Mouse (Mus musculus): ENCODE results near the gene Ap1s3.
A peak's percentile ranks its signal among the peaks of the same experiment; 100 is the strongest.
"Not testable (repeated sequence)": the region's sequence is repeated elsewhere in the genome, so short reads cannot be mapped to it uniquely, and the experiment has no call there.

The Ap1s3 gene

DNA sequence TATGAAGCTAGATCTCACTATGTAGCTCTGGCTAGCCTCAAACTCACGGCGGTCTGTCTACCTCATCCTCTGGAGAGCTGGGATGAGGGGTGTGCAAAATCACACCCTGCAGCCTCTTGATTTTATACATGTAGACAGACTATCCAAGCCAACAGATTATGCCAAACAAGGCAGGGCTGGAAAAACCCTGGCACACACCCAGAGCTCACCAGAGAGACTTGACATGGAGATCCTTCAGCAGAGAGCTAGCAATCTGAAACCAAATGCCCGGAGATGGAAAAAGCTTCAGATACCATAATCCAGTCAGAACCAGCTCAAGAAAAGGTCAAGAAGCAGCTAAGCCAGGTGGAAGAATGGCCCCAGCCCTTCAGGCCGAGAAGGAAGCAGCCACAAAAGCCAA, 6.9 kb downstream of the Ap1s3 start:
- DNase-seq (ENCODE audit: low read depth), result no peak

DNA sequence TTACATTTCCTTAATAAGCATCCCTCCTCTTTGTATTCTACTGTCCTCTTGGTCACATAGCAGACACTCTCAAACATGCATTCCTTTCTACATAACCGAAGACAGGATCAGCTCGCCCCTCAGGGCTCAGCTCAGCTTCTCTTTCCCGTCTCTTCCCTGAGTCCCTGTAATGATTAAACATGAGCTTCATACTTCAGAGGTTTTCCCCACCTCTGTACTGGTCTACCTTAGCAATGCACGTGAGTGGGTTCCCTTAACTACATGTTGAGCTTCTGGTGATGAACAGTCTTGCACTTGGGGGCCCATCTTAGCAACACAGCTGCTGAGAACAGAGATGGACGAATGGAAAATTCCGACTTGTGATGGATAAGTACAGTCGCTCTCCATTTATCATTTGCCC, 12.2 kb downstream of the Ap1s3 start:
- no peak for DNase-seq (ENCODE audit: low read depth)

DNA sequence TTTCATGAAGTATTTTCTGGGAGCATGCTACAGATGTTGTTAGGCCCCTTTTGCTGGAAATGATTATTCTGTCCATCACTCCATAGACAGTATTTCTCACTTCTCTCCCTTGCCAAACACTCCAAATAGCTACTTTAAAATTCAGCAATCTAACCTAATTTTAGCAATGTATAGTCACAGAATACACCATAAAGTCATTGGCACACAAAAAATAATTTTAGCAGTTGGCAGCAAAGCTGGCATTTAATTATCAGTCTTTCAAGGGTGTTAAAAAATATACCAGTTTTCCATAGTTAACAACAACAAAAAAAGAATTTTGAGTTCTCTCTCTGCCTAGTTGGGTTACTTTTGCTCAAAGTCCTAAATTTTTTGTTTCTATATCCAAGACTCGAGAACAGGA, 14.4 kb downstream of the Ap1s3 start:
- no peak for DNase-seq (ENCODE audit: low read depth)

DNA sequence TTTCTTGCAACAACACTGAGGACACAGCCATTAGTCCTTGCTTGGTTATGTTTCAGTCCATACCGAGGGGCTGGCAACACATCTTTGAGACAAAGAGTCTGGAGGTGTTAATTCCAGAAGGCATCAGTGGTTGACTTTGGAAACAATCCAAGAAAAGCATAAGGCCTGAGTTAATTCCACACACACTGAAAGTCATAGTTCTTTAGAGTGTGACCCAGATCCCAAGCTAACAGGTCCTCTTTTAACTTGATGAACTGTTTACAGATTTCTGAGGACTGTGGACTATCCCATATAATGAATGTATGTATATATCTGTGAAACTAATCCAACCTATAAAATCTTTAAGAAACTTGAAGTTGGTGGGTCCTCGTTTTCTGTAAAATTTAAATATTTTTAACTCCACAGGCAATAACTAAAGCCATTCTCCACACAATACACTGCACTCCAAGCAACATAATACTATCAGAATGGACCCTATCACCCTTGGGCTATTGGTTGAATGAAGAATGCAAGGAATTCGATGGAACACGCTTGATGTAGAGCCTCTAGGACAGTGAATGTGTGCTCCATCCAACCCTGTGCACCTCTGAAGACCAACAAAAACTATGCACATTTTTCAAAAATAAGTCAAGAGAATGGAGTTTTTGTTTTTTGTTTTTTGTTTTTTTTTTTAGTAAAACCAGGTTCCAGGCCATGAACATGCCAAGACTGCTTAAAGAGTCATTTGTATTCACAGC, 15.8 kb downstream of the Ap1s3 start:
- no peak for DNase-seq (ENCODE audit: low read depth)

GRCm38 (mm10) chr1:79654948-79655347, 16.8 kb downstream of the Ap1s3 start:
- no peak for DNase-seq (ENCODE audit: low read depth)

DNA sequence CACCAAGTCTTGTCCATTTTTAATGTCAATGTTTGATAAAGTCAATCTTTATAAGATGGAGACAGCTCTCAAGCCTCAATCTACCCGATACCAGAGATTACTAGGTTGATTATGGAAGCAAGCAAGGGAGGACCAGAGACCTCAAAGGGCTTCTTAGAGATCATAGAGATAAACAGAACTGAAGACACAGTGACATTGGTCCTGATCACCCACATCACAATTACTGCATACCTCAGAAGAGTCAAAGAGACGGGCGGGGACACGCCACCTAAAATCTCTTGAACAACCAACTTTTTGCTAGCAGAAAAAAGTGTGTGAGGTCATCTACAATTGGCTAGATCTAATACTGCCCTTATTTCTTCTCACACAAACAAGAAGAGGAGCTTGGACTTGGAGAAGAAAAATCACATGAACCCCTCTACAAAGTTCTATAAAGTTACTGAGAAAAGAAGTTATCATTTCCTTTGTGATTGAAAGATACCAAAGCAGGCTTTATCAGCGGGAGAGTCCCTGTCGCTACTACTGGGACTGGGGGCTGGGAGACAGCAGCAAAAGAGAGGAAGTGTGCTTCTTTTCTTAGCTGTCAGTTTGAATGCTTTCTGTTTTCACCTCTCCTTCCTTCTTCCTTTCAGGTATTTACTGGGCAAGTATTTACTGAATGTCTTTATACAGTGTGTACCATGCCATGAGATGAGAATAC, 28.2 kb downstream of the Ap1s3 start:
- no peak for DNase-seq (ENCODE audit: low read depth)

DNA sequence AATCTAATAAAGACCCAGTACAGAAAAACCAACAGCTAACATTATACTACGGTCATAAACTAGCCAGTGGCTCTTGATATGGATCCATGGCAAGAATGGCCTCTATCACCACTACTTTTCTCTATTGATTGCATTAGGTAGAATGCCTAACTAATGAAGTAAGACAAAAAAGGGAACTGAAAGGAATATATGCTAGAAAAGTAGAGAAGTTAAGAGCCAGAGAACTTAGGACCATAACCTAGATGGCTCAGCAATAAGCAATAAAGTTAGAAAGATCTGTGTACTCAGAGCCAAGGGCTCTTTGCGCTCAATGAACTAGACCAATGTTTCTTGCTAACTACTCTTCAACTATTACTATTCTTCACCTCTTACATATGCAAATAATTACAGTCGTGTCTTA, 29.1 kb downstream of the Ap1s3 start:
- no peak for DNase-seq (ENCODE audit: low read depth)

DNA sequence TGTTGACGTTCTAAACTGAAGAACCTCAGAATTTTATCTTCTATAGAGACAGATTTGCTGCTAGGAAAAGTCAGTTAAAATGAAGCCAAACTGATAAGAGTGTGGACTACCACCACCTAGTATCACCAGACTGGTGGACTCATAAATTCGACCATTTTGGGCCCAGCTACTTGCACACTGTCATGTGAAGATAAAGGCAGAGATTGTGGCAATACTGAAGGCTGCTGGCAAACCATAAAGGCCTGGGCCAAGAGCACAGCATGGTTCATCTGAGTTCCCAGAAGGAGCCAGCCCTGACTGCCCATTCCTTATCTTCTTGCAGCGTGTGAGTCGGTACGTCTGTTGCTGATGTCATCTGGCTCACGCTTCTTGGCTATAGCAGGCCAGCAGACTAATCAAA, 30.4 kb downstream of the Ap1s3 start:
- DNase-seq (ENCODE audit: low read depth), result peak; percentile 18

- DNase-seq (ENCODE audit: low read depth), result no peak
Measured at GRCm38 (mm10) chr1:79640151-79640550, 31.6 kb downstream of the Ap1s3 start.

DNA sequence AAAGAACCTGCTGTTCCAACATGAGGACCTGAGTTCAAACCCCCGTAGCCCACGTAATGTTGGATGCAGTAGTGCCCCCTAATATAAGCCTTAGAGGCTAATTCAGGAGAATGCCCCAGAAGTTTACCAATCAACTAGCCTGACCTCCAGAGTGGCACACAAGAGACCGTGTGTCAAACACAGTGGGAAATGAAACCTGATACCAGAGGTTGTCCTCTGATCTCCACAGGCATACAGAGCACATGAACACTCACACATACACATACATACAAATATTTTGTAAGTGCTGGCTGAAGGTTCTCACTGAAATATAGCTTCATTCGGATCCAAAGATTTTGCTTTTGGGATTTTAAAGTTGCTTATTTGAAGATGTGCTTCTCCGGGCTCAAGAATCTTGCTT, 32.1 kb downstream of the Ap1s3 start:
- DNase-seq (ENCODE audit: low read depth), result no peak

GRCm38 (mm10) chr1:79639107-79639506, 32.7 kb downstream of the Ap1s3 start:
- no peak for DNase-seq (ENCODE audit: low read depth)

- DNase-seq (ENCODE audit: low read depth), result no peak
Measured at GRCm38 (mm10) chr1:79637768-79638167, 34.0 kb downstream of the Ap1s3 start.

DNA sequence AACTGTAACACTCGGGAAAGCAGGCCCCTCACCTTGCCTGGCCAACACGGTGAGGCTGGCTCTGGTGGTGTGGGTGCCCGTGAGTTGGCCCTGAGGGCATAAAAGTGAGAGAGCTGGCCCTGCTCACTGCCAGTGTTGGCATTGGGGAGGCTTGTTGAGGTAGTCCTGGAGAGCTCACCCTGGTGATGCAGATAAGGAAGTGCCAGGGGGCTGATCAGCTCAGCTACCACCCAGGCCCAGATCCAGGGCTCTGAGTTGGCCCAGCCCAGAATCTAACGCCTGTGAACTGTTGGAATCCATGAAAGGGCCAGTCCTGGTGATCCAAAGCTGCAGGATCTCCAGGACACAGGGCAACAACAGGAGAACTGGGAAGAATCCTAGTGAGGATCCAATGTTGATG, 40.3 kb downstream of the Ap1s3 start:
- DNase-seq (ENCODE audit: low read depth), result no peak

- DNase-seq (ENCODE audit: low read depth), result no peak
Measured at GRCm38 (mm10) chr1:79629726-79630125, 42.0 kb downstream of the Ap1s3 start.

DNA sequence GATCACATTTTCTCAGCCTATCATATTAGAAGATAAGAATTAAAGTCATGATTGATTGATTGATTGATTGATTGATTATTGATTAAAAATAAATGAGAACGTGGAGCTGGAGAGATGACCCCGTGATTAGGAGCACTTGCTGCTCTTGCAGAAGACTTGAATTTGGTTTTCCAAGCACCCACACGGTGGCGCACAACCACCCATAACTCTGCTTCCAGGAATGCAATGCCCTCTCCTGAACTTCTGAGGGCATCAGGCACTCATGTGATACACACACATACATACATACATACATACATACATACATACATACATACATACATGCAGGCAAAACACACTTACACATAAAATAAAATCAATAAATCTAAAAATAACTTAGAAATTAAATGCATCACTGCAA, 45.6 kb downstream of the Ap1s3 start:
- DNase-seq (ENCODE audit: low read depth), result no peak

- DNase-seq (ENCODE audit: low read depth), result no peak
Measured at GRCm38 (mm10) chr1:79619434-79619833, 52.3 kb downstream of the Ap1s3 start.

- no peak for DNase-seq (ENCODE audit: low read depth)
Measured at GRCm38 (mm10) chr1:79616492-79616891, 55.3 kb downstream of the Ap1s3 start.

DNA sequence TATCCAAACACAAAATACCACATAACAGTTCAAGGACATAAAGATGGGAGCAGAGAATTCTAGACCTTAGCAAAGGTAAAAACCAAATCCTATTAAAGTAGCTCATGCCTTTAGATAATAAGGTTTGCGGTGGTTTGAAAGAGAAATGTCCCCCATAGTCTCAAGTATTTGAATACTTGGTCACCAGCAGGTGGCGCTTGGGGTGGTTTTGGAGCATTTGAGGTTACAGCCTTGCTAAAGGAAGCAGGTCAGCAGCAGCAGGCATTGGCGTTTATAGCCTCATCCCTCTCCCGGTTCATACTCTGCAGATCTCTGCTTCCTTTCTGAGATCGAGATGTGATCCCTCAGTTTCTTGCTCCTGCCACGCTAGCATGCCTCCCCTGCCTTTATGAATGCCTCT, 57.3 kb downstream of the Ap1s3 start:
- DNase-seq (ENCODE audit: low read depth), result no peak

GRCm38 (mm10) chr1:79611271-79611670, 60.5 kb downstream of the Ap1s3 start:
- not testable (repeated sequence) for DNase-seq (ENCODE audit: low read depth)

- DNase-seq (ENCODE audit: low read depth), result not testable (repeated sequence)
Measured at GRCm38 (mm10) chr1:79608856-79609255, 62.9 kb downstream of the Ap1s3 start.

DNA sequence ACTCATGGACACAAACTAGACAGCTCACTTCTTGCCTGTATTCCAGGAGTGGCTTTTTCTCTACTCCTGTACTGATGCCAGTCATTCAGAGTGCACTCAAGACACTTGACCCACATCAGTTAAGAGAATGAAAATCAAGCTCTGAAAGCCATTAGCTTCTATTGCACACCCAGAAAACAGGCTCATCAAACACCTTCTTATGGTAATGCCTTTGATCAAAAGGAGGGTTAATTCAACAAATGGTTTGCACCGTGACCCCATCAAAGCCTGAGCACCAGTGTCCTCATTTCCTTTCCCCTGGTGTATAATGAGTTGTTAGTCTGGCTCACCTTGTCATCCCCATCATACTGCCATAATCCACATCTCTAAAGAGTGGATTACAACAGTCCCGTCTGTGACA, 69.3 kb downstream of the Ap1s3 start:
- DNase-seq (ENCODE audit: low read depth), result no peak

GRCm38 (mm10) chr1:79598385-79599178, 73.2 kb downstream of the Ap1s3 start:
- DNase-seq (ENCODE audit: low read depth), result no peak

DNA sequence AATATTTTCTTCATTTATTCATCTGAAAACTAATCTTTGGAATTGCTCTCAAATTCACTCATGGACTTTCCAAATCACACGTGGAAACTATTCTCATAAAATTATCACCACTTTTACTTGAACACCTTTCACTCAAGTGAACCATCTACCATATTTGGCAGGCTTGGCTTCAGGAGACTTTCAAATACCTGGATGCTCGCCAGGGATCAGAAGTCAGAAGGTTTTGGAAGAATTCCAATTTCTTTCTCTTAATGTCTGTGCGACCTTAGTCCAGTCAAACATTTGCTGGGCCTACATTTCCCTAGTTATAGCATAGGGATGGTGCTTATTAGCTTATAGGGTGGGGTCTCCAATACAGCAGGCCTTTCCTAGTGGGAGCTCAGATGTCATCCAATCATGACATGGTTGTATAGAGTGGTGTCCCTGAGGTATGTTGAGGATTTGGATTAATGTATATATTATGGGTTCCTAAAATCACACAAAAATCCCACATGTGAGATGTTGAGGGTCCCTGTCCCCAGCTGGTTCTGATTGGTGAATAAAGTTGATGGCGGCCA, 79.0 kb downstream of the Ap1s3 start:
- no peak for DNase-seq (ENCODE audit: low read depth)

Measured in c-Kit-positive CD71-negative TER-119-negative erythroid progenitor cells, embryonic 14.5 days (primary cell).